Mouse (Mus musculus) testis, adult 2 months (tissue): ENCODE data around the gene Zfp422.

Experiments
- CTCF ChIP-seq: fragments of 200-500 bp; IDR thresholded peaks from 2 replicates; pipeline ENCODE4 v1.5.1; 2012; ENCODE audit warnings: low read depth, mild to moderate bottlenecking, inconsistent platforms, low read length, moderate library complexity; ENCODE audit not compliant: control insufficient read depth, insufficient read depth, insufficient replicate concordance
- POLR2A ChIP-seq: fragments of 200-500 bp; IDR thresholded peaks from 2 replicates; pipeline ENCODE4 v1.6.1; 2012; ENCODE audit warnings: low read depth, mild to moderate bottlenecking, inconsistent platforms, low read length, moderate library complexity; ENCODE audit not compliant: control insufficient read depth

GRCm38 (mm10) chr6:116621318-116622023 is 7.3 kb downstream of the Zfp422 start:
- TF ChIP-seq CTCF (no peak), POLR2A (no peak)
